Mouse (Mus musculus): ENCODE results near the gene Cox15. TPM values are rescaled to one million over a fixed set of nuclear protein-coding genes. Genes with fewer than 3 reads are reported as not detected.

Cox15 gene
- total RNA-seq (2012; rRNA removed) (30.1 and 32.4 TPM in 2 replicates), polyA plus RNA-seq (2012; ENCODE audit: insufficient read depth in 1 of 2, insufficient read length in 2 of 2, low read depth in 1 of 2, low replicate concordance in 2 of 2, missing spikeins in 1 of 2) (10 to 100 TPM; 30.2 to 59.1 TPM)

- Histone ChIP-seq H3K27ac (ENCODE audit: control insufficient read depth, low read depth, low read length) (peak within 1 kb of the TSS; percentile 98), H3K4me1 (ENCODE audit: control insufficient read depth in 1 of 2, insufficient read depth in 2 of 2, low read length in 2 of 2) (peaks cover 9 to 15% of the 10 kb centered on the region in 2 experiments), H3K79me2 (ENCODE audit: control insufficient read depth, insufficient read depth, low read length, poor library complexity) (peaks cover 15% of the 10 kb centered on the region), H3K9me3 (replicated peaks; ENCODE audit: insufficient read depth, low read length) (no peaks in the 10 kb centered on the region), H3K36me3 (ENCODE audit: control insufficient read depth in 1 of 2, insufficient read depth in 2 of 2, low read length in 2 of 2) (peaks cover 10 to 33% of the 10 kb centered on the region in 2 experiments), H3K4me3 (ENCODE audit: control insufficient read depth in 1 of 2, insufficient read depth in 1 of 2, low read depth in 2 of 2, low read length in 2 of 2) (peak within 1 kb of the TSS; percentile 84 to 98), H3K9ac (ENCODE audit: control insufficient read depth, low read depth, low read length, poor library complexity, severe bottlenecking) (peak within 1 kb of the TSS; percentile 98), H3K27me3 (ENCODE audit: control insufficient read depth in 1 of 2, insufficient read depth in 2 of 2, low read length in 2 of 2) (no peaks in the 10 kb centered on the region)
- peak; percentile 99 for DNase-seq (ENCODE audit: low read depth, low spot score)
- peak; percentile 70 for TF ChIP-seq MAX (IDR thresholded peaks at IDR 0.05; ENCODE audit: low read length)
- no peak for TF ChIP-seq RAD21 (IDR thresholded peaks at IDR 0.05; ENCODE audit: low read depth, low read length)
- TF ChIP-seq ZMIZ1 (IDR thresholded peaks at IDR 0.05; ENCODE audit: low read depth, low read length) = peak; percentile 96
- TF ChIP-seq NELFE (IDR thresholded peaks at IDR 0.05; ENCODE audit: low read depth, low read length) = peak; percentile 99
- peak; percentile 85 for TF ChIP-seq TCF12 (IDR thresholded peaks at IDR 0.05; ENCODE audit: low read depth, low read length)
- no peak for TF ChIP-seq ZKSCAN1 (IDR thresholded peaks at IDR 0.05; ENCODE audit: low read depth, low read length)
- no peak for TF ChIP-seq USF2 (IDR thresholded peaks at IDR 0.05; ENCODE audit: borderline replicate concordance in 1 of 2, insufficient read depth in 1 of 2, low read depth in 1 of 2, low read length in 2 of 2)
- TF ChIP-seq EP300 (IDR thresholded peaks at IDR 0.05; ENCODE audit: low read depth in 1 of 2, low read length in 2 of 2) = peak in 1 of 2 experiments; percentile 57; a peak in 1 of 4 replicates
- TF ChIP-seq TBP (IDR thresholded peaks at IDR 0.05; ENCODE audit: low read depth, low read length) = peak; percentile 88
- TF ChIP-seq RCOR1 (IDR thresholded peaks at IDR 0.05; ENCODE audit: low read depth, low read length) = no peak
- TF ChIP-seq JUND (IDR thresholded peaks at IDR 0.05; ENCODE audit: low read depth, low read length) = no peak
- peak; percentile 91 for TF ChIP-seq SIN3A (IDR thresholded peaks at IDR 0.05; ENCODE audit: low read length)
- peak; percentile 89 for TF ChIP-seq HCFC1 (IDR thresholded peaks at IDR 0.05; ENCODE audit: low read depth, low read length)
- peak; percentile 51; the same call in 1 of the 2 replicates for TF ChIP-seq MYB (IDR thresholded peaks at IDR 0.05; ENCODE audit: low read depth, low read length)
- TF ChIP-seq MAFK (IDR thresholded peaks at IDR 0.05; ENCODE audit: borderline replicate concordance, low read depth, low read length) = 0 out of 2 replicates have a peak, but pooled peaks have one; percentile 9
- TF ChIP-seq MXI1 (IDR thresholded peaks at IDR 0.05; ENCODE audit: low read depth, low read length) = peak; percentile 84; the same call in 1 of the 2 replicates
- no peak for TF ChIP-seq ZNF384 (IDR thresholded peaks at IDR 0.05; ENCODE audit: low read depth, low read length)
- no peak for TF ChIP-seq CHD2 (IDR thresholded peaks at IDR 0.05; ENCODE audit: low read length)
- TF ChIP-seq POLR2A (IDR thresholded peaks at IDR 0.05; ENCODE audit: control insufficient read depth in 1 of 2, insufficient read depth in 1 of 2, low read depth in 1 of 2, low read length in 2 of 2, poor library complexity in 1 of 2) = peak; percentile 90 to 99
- TF ChIP-seq POLR2AphosphoS5 (IDR thresholded peaks at IDR 0.05; ENCODE audit: borderline replicate concordance, low read depth, low read length) = peak; percentile 77; the same call in 1 of the 2 replicates
- peak; percentile 82; the same call in 1 of the 2 replicates for TF ChIP-seq MAZ (IDR thresholded peaks at IDR 0.05; ENCODE audit: low read depth, low read length)
- TF ChIP-seq MYC (IDR thresholded peaks at IDR 0.05; ENCODE audit: low read depth, low read length) = no peak
- TF ChIP-seq ZC3H11A (IDR thresholded peaks at IDR 0.05; ENCODE audit: low read depth, low read length) = no peak
- TF ChIP-seq CHD1 (IDR thresholded peaks at IDR 0.05; ENCODE audit: low read depth, low read length) = peak; percentile 91; the same call in 1 of the 2 replicates
- TF ChIP-seq SMC3 (IDR thresholded peaks at IDR 0.05; ENCODE audit: low read depth, low read length) = no peak
- 0 out of 6 replicates have a peak, but pooled peaks of 1 of the 3 experiments have one; percentile 34 for TF ChIP-seq CTCF (IDR thresholded peaks at IDR 0.05 in 2 of 3, conservative IDR thresholded peaks at IDR 0.05 in 1 of 3; ENCODE audit: control insufficient read depth in 1 of 3, insufficient read depth in 1 of 3, low read depth in 2 of 3, low read length in 3 of 3, poor library complexity in 1 of 3, severe bottlenecking in 1 of 3)
- peak; percentile 69; the same call in 1 of the 2 replicates for TF ChIP-seq KAT2A (conservative IDR thresholded peaks at IDR 0.05; ENCODE audit: low read depth, low read length)
- 0 out of 2 replicates have a peak, but pooled peaks have one; percentile 58 for TF ChIP-seq MEF2A (IDR thresholded peaks at IDR 0.05; ENCODE audit: extremely low read depth, insufficient replicate concordance, low read depth, low read length, poor library complexity, severe bottlenecking)
- peak; percentile 51; the same call in 1 of the 2 replicates for TF ChIP-seq BHLHE40 (IDR thresholded peaks at IDR 0.05; ENCODE audit: borderline replicate concordance, low read depth, low read length)
- TF ChIP-seq GATA1 (IDR thresholded peaks at IDR 0.05; ENCODE audit: low read depth, low read length) = no peak
- peak; percentile 98 for TF ChIP-seq POLR2AphosphoS2 (IDR thresholded peaks at IDR 0.05; ENCODE audit: low read length)
- peak; percentile 7; the same call in 1 of the 2 replicates for TF ChIP-seq USF1 (IDR thresholded peaks at IDR 0.05; ENCODE audit: low read depth, low read length)
- TF ChIP-seq E2F4 (IDR thresholded peaks at IDR 0.05; ENCODE audit: borderline replicate concordance, low read depth, low read length) = peak; percentile 70; the same call in 1 of the 2 replicates
- TF ChIP-seq NRF1 (IDR thresholded peaks at IDR 0.05; ENCODE audit: insufficient read depth, low read depth, low read length, poor library complexity, severe bottlenecking) = peak; percentile 55
- peak; percentile 94 for TF ChIP-seq ELF1 (IDR thresholded peaks at IDR 0.05; ENCODE audit: low read depth, low read length)
These were observed at the start of gene Cox15, which contains the start of gene Cutc for GRCm38 (mm10) chr19:43752489-43753225. TSS of gene Cox15 (minus strand) at chr19:43753000. TSS of gene Cutc (plus strand) at chr19:43752996.
